Mouse (Mus musculus) myocyte (in vitro differentiated cells): Measurements from ENCODE around the gene Cdc42se1.

Experiments used
- CEBPB ChIP-seq: IDR thresholded peaks from 2 replicates; pipeline ENCODE4 v1.6.1; 2011; ENCODE audit warnings: mild to moderate bottlenecking, moderate library complexity; ENCODE audit not compliant: poor library complexity, insufficient read depth, severe bottlenecking
- E2F4 ChIP-seq: IDR thresholded peaks from one replicate; pipeline ENCODE4 v1.6.1; 2011; ENCODE audit warnings: mild to moderate bottlenecking, control low read depth, moderate library complexity; ENCODE audit not compliant: insufficient read depth
- MAX ChIP-seq: IDR thresholded peaks from one replicate; pipeline ENCODE4 v1.6.1; 2011; ENCODE audit warnings: low read depth, mild to moderate bottlenecking, control low read depth
- MYOD1 ChIP-seq, 3 experiments: IDR thresholded peaks; one replicate each; pipeline ENCODE4 v1.6.1; 2011; ENCODE audit warnings: control low read depth in 2 of 3, low read depth in 2 of 3, mild to moderate bottlenecking in 2 of 3, moderate library complexity in 1 of 3; ENCODE audit not compliant: insufficient read length in 2 of 3, control insufficient read depth in 1 of 3
- MYOG ChIP-seq, 3 experiments: IDR thresholded peaks; one replicate each; pipeline ENCODE4 v1.6.1; 2011; ENCODE audit warnings: control low read depth in 2 of 3, low read depth in 2 of 3, mild to moderate bottlenecking in 2 of 3; ENCODE audit not compliant: insufficient read length in 2 of 3, control insufficient read depth in 1 of 3, insufficient read depth in 1 of 3
- POLR2A ChIP-seq: IDR thresholded peaks from one replicate; pipeline ENCODE4 v1.6.1; 2011; ENCODE audit warnings: low read depth, mild to moderate bottlenecking, control low read depth, moderate library complexity; ENCODE audit not compliant: insufficient read length
- POLR2AphosphoS2 ChIP-seq: IDR thresholded peaks from one replicate; pipeline ENCODE4 v1.6.1; 2011; ENCODE audit warnings: low read depth, control low read depth; ENCODE audit not compliant: insufficient read length
- REST ChIP-seq: IDR thresholded peaks from one replicate; pipeline ENCODE4 v1.6.1; 2011; ENCODE audit warnings: mild to moderate bottlenecking, control low read depth, moderate library complexity; ENCODE audit not compliant: insufficient read depth, insufficient read length
- SRF ChIP-seq: IDR thresholded peaks from one replicate; pipeline ENCODE4 v1.6.1; 2011; ENCODE audit warnings: low read depth; ENCODE audit not compliant: control insufficient read depth, insufficient read length
- TCF12 ChIP-seq: IDR thresholded peaks from one replicate; pipeline ENCODE4 v1.6.1; 2011; ENCODE audit warnings: mild to moderate bottlenecking, control low read depth; ENCODE audit not compliant: poor library complexity, insufficient read depth, severe bottlenecking
- USF1 ChIP-seq: IDR thresholded peaks from one replicate; pipeline ENCODE4 v1.6.1; 2011; ENCODE audit warnings: low read depth, mild to moderate bottlenecking, control low read depth, moderate library complexity

GRCm38 (mm10) chr3:95216655-95217254 is 11.8 kb upstream of the Cdc42se1 start:
- TF ChIP-seq POLR2A: no peak
- no peak for TF ChIP-seq USF1
- TF ChIP-seq E2F4: no peak
- no peak for TF ChIP-seq SRF
- no peak for TF ChIP-seq CEBPB
- no peak for TF ChIP-seq POLR2AphosphoS2
- no peak for TF ChIP-seq REST
- no peak for TF ChIP-seq MAX
- TF ChIP-seq MYOD1 (IDR thresholded peaks at IDR 0.05; ENCODE audit: control insufficient read depth in 1 of 3, insufficient read length in 2 of 3, low read depth in 2 of 3): no peak
- no peak for TF ChIP-seq MYOG (IDR thresholded peaks at IDR 0.05; ENCODE audit: control insufficient read depth in 1 of 3, insufficient read depth in 1 of 3, insufficient read length in 2 of 3, low read depth in 2 of 3)
- no peak for TF ChIP-seq TCF12
